Mouse (Mus musculus): ENCODE data around the gene Ccdc150.

The Ccdc150 gene

DNA sequence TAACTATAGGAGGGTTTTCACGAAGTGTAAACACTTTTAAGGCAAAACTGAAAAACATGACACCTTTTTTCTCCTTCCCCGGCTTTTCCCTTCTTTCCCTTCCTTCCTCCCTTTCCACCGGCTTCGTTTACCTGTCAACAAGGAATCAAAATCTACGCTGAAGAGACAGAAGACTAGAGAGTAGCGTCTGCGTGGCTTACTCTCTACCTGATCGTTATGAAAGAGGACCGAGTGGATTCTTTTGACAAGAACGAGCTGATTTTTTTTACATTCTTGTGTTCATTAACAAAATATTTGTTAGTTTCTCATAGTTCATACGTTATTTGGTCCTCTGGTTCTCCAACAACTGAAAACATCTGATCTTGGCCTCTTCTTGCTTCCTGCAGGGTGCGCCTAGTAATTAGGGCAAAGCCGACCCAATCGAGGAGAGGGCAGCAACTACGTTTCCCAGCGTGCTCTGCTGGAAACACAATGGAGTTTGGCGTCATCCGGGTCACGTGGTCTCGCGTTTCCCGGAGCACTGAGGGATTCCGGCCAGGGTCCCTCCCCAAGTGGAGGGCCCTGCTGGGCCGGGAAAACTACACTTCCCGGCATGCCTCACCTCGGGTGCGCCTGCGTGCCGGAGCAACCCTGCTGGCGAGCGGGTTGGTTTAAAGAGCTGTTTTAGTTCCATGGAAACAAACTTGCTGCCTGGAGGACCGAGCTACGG is at the start of gene Ccdc150:
Ccdc150 (plus strand) TSS at position 526 of the 709 bp plus-strand sequence.
- in situ Hi-C loops (cut with MboI; ENCODE audit: low sequenced_read_pairs): no loop called here

DNA sequence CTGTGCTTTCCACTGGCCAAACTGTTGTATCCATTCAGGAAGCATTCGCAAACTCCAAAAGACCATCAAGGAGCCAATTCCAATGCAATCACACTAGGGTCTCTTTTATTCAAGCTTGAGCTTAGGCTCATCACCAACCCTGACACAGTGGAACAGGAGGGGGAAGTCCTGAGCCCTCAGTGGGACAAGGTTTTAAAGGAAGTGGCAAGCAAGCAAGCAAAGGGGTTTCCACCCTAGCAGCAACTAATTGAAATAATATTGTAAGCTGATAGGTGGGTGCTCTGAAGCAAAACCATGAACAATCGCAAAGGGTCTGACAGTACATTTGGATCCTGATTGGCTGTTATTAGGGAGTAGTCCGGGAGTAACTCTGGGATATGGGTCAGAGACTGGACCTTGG is 30.2 kb upstream of the Ccdc150 start:
- in situ Hi-C loops (cut with MboI; ENCODE audit: low sequenced_read_pairs): no loop called here

DNA sequence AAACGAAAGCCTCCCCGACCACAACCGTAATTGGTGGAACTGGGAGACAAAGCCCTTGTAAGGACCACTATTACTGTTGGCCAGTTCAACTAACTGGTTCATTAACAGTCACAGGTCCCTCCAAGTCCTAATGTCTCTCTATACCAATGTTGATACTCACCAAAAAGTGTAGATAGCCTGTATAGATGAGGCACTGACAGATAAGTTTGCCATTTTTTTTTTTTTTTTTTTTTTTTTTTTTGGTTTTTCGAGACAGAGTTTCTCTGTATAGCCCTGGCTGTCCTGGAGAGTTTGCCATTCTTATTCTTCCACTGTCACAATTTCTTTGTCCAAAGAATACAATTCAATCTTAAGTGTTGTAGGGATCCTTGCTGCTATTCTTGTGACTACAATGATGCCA is 7.8 kb upstream of the Ccdc150 start:
- in situ Hi-C loops (cut with MboI; ENCODE audit: low sequenced_read_pairs): no loop called here

- in situ Hi-C loops (cut with MboI; ENCODE audit: low sequenced_read_pairs): no loop called here
These were observed 25.1 kb downstream of the Ccdc150 start for GRCm38 (mm10) chr1:54275552-54275951.

DNA sequence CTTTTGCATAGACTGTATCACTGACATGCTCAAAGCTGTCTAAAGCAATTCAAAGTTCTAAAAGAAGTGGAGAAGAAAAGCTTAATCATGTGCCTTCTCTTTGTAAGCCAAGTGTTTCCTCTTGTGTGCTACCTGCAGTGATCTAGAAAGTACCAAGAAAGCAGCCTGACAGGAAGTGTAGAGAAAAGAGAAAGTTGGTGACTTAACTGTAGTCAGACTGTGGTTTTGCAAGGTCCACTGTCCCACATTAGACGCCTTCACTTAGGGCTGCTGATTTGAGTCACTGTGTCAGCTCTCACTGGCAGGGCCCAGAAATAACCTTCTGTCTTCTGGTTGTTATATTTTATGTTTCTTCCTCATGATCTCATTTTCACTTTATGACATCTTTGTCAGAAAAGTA is 29.1 kb downstream of the Ccdc150 start:
- in situ Hi-C loops (cut with MboI; ENCODE audit: low sequenced_read_pairs): no loop called here

DNA sequence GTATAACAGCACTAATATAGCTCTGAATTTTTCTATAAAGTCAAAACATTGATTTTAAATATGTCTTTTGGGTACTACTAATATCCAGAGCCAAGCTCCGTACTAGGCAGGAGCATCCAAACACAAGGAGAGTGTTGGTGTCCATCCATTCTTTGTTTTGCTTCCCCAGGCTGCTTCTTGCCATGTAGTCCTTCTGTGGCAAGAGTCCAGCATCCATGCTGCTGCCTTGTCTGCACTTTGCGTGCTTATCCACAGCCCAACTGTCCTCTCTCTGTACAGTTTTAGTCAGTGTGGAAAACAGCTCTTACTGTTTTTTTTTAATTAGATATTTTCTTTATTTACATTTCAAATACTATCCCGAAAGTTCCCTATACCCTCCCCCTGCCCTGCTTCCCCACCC is 30.2 kb downstream of the Ccdc150 start:
- in situ Hi-C loops (cut with MboI; ENCODE audit: low sequenced_read_pairs): no loop called here

GRCm38 (mm10) chr1:54306404-54306803 is 55.9 kb downstream of the Ccdc150 start:
- in situ Hi-C loops (cut with MboI; ENCODE audit: low sequenced_read_pairs): no loop called here

DNA sequence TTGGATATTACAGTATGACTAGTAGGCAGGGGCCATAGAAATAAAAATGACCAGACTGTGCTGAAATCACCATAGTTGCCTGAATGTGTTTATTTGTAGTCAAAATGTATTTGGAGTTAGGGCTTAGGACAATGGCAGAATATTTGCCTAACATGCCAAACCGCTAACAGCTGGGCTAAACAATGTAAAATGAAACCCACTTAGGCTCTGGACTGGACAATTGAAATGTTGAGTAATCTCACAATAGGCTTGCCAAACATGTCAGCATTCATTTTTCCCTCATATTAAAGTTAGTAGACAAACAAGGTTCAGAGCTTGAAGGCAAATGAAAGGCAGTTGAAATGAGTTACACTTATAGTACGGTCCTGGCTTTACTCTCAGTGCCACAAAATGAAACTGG is 76.2 kb downstream of the Ccdc150 start:
- in situ Hi-C loops (cut with MboI; ENCODE audit: low sequenced_read_pairs): no loop called here

DNA sequence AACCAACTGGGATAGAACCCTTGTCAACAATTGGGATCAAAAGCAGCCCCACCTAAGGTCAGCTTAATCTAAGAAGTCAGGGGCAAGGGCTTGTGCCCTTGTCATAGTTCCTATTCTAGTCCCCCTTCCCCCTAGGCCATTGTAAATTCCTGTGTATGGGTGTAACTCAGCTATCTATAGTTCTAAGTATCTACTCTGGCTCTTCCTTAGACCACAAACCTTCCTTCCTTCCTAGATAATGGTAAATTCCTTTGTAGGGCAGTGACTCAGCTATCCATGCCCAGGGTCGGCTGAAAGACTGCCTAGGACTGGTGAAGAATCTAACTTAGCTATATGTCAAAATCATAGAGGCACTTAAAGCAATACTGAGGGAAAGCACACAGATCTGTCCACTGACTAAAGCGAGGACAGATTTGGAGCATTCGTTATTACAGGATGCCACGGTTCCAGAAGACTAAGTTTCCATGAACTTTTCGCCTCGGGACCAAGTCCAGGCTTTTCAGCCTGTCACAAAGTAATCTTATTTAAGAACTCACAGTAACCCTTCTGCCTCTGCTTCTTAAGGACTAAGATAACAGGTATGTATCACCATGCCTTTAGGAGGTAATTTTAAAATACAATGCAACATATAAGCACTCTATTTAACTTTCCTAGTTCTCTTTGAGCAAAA is 77.5 kb downstream of the Ccdc150 start:
- in situ Hi-C loops (cut with MboI; ENCODE audit: low sequenced_read_pairs): no loop called here

DNA sequence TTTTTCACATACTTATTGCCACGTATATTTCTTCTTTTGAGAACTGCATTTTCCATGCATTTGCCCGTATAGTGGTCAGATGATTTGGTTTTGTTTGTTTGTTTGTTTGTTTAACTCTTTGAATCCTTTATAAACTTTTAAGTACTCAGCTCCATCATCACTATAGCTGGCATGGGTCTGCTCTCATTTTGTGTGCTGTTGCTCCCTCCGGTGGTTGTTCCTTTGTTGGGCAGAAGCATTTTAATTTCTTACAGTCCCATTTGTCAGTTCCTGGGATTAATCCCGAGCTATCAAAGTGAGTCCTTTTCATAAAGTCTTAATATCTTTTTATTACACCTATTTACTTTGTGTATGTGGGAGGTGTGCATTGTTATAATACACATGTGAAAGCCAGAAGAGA is 82.5 kb downstream of the Ccdc150 start:
- in situ Hi-C loops (cut with MboI; ENCODE audit: low sequenced_read_pairs): no loop called here

DNA sequence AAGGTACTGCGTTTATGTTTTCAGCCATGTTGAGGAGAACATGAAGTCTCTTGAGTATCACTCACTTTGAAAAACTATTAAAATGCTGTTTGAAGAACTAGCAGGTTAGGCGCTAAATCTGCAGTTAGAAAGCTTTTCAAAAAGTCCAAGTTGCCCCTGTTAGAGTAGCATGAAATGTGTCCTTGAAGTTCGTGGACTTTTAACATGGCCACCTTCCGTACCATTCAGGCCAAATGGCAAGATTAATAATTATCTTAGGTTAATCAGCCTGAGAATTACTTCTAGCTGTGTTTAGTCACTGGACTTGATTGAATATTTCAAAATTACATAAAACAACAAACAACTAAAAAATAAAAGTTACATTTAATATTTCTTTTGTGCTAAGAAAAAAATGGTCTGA is 104.3 kb downstream of the Ccdc150 start:
- in situ Hi-C loops (cut with MboI; ENCODE audit: low sequenced_read_pairs): no loop called here

DNA sequence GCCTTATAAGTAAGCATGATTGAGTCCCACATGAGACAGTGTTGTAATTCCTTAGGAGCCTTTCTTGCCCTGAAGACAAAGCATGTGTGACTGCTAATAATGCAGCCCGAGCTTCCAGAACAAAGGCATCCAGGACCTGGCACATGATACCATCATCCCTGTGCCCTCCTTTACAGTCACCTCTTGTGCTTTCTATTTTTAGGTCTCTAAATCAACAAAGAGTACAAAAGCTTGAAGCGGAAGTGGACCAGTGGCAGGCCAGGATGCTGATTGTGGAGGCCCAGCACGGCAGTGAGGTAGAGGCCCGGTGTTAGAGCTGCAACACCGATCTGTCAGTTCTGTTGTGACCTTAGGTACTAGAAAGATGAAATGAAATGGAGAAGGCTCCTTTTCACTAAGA is 105.0 kb downstream of the Ccdc150 start:
- in situ Hi-C loops (cut with MboI; ENCODE audit: low sequenced_read_pairs): no loop called here

DNA sequence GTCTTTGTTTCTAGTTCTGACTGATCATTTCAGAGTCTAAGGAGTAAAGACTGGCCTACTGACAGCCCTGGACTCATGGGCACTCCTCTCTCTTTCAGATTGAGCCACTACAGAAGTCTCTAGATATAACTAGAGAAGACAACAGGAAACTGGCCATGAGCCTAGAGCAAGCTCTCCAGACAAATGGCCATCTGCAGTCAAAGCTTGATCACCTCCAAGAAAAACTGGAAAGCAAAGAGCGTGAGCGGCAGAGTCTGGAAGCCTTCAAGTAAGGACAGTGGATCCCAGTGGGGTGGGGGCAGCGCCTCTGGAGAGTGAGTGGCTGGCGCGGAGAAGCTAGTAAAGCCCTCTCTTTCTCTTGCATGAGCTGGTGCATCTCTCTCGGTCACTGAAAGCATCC is 106.1 kb downstream of the Ccdc150 start:
- in situ Hi-C loops (cut with MboI; ENCODE audit: low sequenced_read_pairs): no loop called here

DNA sequence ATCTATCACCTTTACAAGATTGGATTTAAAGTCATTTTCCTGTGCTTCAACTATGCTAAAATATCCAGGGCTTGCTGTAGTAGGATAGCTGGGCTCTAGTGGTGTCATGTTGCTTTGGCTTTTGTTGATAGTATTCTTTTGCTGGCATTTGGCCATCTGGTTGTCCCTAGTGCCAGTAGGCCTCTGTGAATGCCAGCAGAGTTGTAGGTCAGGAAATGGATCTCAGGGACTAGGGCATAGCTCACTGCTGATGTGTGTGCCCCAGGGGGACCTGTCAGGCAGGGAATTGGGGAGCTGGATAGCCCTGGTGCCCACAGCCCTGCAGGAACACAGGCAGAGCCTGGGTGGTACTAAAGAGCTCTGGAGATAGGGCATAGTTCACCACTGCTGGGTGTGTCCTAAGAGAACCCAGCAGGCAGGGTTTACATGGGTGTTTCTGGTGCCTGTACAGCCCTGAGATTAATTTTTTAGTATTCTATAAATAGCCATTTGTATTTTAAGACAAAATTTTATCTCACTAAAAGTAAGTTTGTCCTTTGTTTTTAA is 127.1 kb downstream of the Ccdc150 start:
- in situ Hi-C loops (cut with MboI; ENCODE audit: low sequenced_read_pairs): no loop called here

- in situ Hi-C loops (cut with MboI; ENCODE audit: low sequenced_read_pairs): no loop called here
These were observed 130.8 kb downstream of the Ccdc150 start for GRCm38 (mm10) chr1:54380978-54381914.

- in situ Hi-C loops (cut with MboI; ENCODE audit: low sequenced_read_pairs): no loop called here
These were observed 133.7 kb downstream of the Ccdc150 start for GRCm38 (mm10) chr1:54384221-54384620.

DNA sequence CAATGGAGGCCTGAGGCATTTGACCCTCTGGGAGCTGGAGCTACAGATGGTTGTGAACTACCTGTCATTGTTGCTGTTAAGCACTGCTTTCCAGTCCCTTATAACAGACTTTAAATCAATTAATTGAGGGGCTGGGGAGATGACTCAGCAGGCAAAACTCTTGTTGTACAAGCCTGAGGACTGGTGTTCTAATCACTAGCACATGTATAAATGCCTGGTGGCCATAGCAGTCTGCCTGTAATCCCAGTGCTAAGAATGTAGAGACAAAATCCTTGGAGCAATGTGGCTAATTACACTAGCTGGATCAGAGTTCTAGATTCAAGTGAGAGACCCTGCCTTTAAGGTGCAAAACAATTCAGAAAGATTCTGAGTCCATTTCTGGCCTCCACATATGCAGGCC is 152.3 kb downstream of the Ccdc150 start:
- in situ Hi-C loops (cut with MboI; ENCODE audit: low sequenced_read_pairs): no loop called here
